Mouse (Mus musculus) heart, embryonic 10.5 days (tissue): ENCODE measurements around the gene 1810049J17Rik. TPM values are rescaled to one million over a fixed set of nuclear protein-coding genes. Genes with fewer than 3 reads are reported as not detected.
A peak's percentile ranks its signal among the peaks of the same experiment; 100 is the strongest.
"Not testable (repeated sequence)": the region's sequence is repeated elsewhere in the genome, so short reads cannot be mapped to it uniquely, and the experiment has no call there.

Experiments used
- DNase-seq: peaks from one replicate; pipeline ENCODE4 v3.0.0-alpha.2; 2017; ENCODE audit warnings: low spot score
- H3K27ac ChIP-seq: fragments of 300-500 bp; sonication (generic); 2 replicates; pipeline ENCODE4 v1.5.1; 2016; ENCODE audit warnings: mild to moderate bottlenecking
- H3K27me3 ChIP-seq: fragments of 300-500 bp; sonication (generic); 2 replicates; pipeline ENCODE4 v1.6.1; 2016; ENCODE audit warnings: mild to moderate bottlenecking; ENCODE audit not compliant: poor library complexity, insufficient read depth, severe bottlenecking
- H3K36me3 ChIP-seq: fragments of 300-500 bp; sonication (generic); 2 replicates; pipeline ENCODE4 v1.6.1; 2016; ENCODE audit warnings: mild to moderate bottlenecking, moderate library complexity
- H3K4me1 ChIP-seq: fragments of 300-500 bp; sonication (generic); 2 replicates; pipeline ENCODE4 v1.6.1; 2016; ENCODE audit warnings: mild to moderate bottlenecking
- H3K4me3 ChIP-seq: fragments of 300-500 bp; sonication (generic); 2 replicates; pipeline ENCODE4 v1.5.1; 2016; ENCODE audit warnings: mild to moderate bottlenecking, moderate library complexity
- H3K9me3 ChIP-seq: fragments of 300-500 bp; sonication (generic); 2 replicates; pipeline ENCODE4 v1.6.1; 2016; ENCODE audit warnings: mild to moderate bottlenecking, moderate library complexity
- WGBS: fragments of 180-500 bp; shearing (Covaris S2); methylation state at CpG from one replicate; pipeline ENCODE4 v1.1.7; 2016; 5-methylcytosine and 5-hydroxymethylcytosine counted together
- polyA plus RNA-seq: library from polyadenylated mRNA; unstranded; fragments of >200 nt; fragmentation: Nextera tagmentation; extraction: Ambion mirVana; gene quantifications from 2 replicates; pipeline ENCODE4 v1.2.1, GENCODE M21; 2016

The 1810049J17Rik gene
- polyA plus RNA-seq, result not detected in 2 replicates

DNA sequence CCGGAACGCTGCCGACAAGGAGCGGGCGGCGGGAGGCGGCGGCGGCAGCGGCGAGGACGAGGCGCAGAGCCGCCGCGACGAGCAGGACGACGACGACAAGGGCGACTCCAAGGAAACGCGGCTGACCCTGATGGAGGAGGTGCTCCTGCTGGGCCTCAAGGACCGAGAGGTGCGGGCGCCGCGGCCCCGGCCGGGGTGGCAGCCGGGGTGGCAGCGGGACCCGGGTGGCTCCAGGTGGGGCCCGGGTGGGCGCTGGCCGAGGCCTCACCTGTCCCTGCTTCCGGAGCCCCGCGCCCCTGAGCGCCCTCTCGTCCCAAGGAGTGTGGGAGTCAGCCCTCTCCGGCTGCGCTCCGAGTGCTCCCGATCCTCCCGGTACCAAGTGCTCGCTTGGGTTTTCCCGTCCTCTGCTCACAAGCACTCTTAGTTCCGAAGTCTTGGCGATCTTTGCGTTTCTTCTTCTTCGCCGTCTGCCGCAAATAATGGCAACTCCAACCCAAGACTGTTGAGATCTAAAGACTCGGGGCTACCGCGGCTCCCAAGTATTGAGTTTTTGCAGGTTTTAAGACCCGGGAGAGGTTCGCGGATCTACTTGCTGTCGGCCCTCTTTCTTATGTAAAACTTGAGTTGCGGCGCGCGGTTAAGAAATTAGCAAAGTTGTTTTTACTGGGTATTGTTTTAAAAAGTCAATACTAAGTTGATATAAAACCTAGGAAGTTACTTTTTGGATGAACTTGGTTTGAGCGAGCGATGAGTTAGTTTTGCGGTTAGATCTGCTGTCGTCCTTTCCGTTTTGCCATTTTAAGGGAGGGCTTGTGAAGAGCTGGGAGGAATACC, at the start of gene 1810049J17Rik:
Gene 1810049J17Rik (minus strand): TSS at position 112 of the 834 bp plus-strand sequence.
- Histone ChIP-seq H3K9me3 (no peaks in the 10 kb centered on the region), H3K4me3 (peak within 1 kb of the TSS; percentile 96), H3K27ac (peak within 1 kb of the TSS; percentile 97), H3K27me3 (0 out of 2 replicates have a peak, but pooled peaks cover 7% of the 10 kb centered on the region), H3K36me3 (peaks cover 6% of the 10 kb centered on the region; the same call in 1 of the 2 replicates), H3K4me1 (peaks cover 14% of the 10 kb centered on the region)
- peak; percentile 84 for DNase-seq
- under 1% methylated on average over 70 of the region's 70 CpGs for WGBS

DNA sequence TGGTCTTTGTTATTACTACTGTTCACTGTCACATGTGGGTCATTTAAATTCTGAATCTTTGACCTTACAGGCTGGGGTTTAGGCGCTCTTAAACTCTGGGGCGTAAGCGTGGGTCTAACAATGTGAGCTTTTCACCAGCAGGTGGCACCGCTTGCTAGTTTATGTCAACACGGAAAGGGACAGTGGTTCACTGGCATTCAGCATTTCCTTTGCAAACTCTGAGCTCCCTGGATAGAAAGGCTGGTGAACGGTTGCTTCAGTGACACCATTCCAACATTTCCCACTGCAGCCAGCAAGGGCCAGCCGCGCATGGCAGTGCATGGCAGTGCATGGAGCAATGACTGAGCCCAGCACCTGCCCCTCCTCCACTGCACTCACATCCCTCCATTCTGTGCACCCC, 49.5 kb upstream of the 1810049J17Rik start:
- no peaks in the 10 kb centered on the region for H3K9me3 ChIP-seq
- peaks cover 10% of the 10 kb centered on the region; the same call in 1 of the 2 replicates for H3K27me3 ChIP-seq
- H3K4me3 ChIP-seq, result no peak overlapping the region
- WGBS, result 6% methylated on average over 8 of the region's 8 CpGs
- H3K36me3 ChIP-seq, result peaks cover 9% of the 10 kb centered on the region
- DNase-seq, result peak; percentile 90
- H3K27ac ChIP-seq, result peak overlapping the region; percentile 48; the same call in 1 of the 2 replicates
- H3K4me1 ChIP-seq, result peaks cover 42% of the 10 kb centered on the region

DNA sequence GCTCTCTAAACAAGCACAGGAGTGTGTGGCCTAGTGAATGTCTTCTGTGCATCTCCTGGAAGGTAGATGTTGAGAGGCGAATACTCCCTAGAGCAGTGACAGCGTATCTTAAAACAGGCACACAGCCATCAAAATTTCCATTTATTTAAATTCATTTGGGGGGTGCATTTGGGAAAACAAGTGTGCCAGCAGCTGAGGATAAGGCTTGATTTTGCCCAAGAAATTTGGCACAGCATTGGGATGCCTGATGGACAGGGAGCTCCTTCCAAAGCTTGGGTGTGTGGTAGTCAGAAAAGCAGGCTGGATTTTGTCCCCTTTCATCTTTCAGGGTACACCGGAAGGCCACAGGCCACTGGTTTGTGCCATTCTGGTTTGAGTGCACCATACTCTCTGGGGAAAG, 48.4 kb upstream of the 1810049J17Rik start:
- 89% methylated on average over 3 of the region's 3 CpGs for WGBS
- DNase-seq, result no peak
- Histone ChIP-seq H3K9me3 (no peaks in the 10 kb centered on the region), H3K27ac (no peak overlapping the region), H3K4me1 (peaks cover 41% of the 10 kb centered on the region), H3K36me3 (peaks cover 9% of the 10 kb centered on the region), H3K4me3 (no peak overlapping the region), H3K27me3 (peaks cover 10% of the 10 kb centered on the region; the same call in 1 of the 2 replicates)

DNA sequence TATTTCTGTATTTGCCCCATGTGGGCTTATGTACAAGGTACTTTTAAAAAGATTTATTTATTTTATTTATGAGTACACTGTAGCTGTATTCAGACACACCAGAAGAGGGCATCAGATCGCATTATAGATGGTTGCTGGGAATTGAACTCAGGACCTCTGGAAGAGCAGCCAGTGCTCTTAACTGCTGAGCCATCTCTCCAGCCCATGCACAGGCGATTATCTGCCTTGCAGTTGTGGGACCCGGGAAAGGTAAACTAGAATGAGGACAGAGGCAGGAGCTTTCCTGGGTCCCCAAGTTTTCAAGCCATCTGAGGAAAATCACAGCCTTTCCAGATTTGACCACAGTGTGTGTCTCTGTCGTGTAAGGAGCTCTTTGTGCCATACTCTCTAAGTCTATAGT, 47.2 kb upstream of the 1810049J17Rik start:
- H3K4me3 ChIP-seq, result no peak overlapping the region
- no peak for DNase-seq
- H3K9me3 ChIP-seq, result no peaks in the 10 kb centered on the region
- peaks cover 38% of the 10 kb centered on the region for H3K4me1 ChIP-seq
- H3K27me3 ChIP-seq, result peaks cover 4% of the 10 kb centered on the region; the same call in 1 of the 2 replicates
- H3K36me3 ChIP-seq, result peaks cover 4% of the 10 kb centered on the region
- H3K27ac ChIP-seq, result no peak overlapping the region
- WGBS, result 72% methylated on average over 4 of the region's 4 CpGs

DNA sequence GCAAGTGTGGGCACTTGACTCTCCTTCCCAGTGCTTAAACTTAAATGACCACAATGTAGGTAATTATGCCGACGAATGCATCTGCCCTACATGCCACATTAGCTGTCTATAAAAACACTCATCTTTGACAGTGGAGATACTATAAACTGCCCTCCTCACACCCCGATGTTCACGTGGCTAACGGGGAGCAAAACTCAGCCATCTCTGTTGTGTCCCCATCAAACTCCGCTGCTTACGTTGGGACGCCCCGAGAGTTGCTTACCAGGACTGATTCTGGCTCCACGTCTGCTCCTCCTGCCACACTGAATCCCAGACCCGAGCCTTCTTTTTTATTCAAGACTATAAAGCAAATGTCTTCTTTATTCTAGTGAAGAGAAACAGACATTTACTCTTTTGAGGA, 46.7 kb upstream of the 1810049J17Rik start:
- H3K27ac ChIP-seq, result peak overlapping the region; percentile 77
- H3K9me3 ChIP-seq, result no peaks in the 10 kb centered on the region
- no peak overlapping the region for H3K4me3 ChIP-seq
- WGBS, result 85% methylated on average over 11 of the region's 11 CpGs
- H3K27me3 ChIP-seq, result peaks cover 3% of the 10 kb centered on the region; the same call in 1 of the 2 replicates
- no peak for DNase-seq
- peaks cover 36% of the 10 kb centered on the region for H3K4me1 ChIP-seq
- peaks cover 6% of the 10 kb centered on the region; the same call in 1 of the 2 replicates for H3K36me3 ChIP-seq

DNA sequence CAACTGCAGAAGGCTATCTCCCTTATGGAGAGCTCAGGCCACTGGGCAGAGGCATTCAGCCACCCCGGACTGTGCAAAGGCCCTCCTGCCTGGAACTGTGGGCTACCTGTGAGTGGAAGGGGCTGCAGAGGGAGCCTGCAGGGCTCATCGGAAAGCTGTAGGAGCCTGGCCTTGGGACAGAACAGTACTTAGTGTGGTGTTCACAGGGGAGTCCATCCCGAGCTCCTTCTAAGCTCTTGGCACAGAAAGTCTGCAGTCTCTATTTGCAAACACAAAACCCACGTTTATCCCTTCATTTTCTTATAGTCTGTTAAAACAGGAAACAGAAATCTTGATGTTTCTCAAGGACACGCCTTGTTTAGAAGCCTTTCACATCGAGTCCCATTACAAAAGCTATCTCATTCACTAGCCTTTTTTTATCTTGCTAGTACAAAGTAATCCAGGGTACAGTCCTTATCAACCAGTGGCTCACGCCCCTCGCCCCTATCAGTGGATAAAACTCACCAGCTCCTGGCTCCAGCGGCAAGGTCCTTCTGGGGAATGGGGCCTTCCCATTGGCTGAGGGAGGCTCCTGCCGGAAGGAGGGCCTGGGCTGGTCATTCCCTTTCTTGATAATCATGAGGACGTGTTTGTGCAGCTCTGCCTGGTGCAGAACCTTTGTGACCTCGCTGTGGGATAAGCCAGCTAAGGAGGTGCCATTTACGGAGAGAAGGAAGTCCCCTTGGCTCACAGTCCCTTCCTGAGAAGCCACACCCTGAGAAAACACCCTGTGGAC, 45.8 kb upstream of the 1810049J17Rik start:
- Histone ChIP-seq H3K4me1 (peaks cover 35% of the 10 kb centered on the region), H3K27me3 (no peaks in the 10 kb centered on the region), H3K9me3 (no peaks in the 10 kb centered on the region), H3K36me3 (0 out of 2 replicates have a peak, but pooled peaks cover 4% of the 10 kb centered on the region), H3K4me3 (peak overlapping the region; percentile 32; the same call in 1 of the 2 replicates), H3K27ac (peak overlapping the region; percentile 77)
- DNase-seq, result peak; percentile 91
- 13% methylated on average over 13 of the region's 13 CpGs for WGBS

DNA sequence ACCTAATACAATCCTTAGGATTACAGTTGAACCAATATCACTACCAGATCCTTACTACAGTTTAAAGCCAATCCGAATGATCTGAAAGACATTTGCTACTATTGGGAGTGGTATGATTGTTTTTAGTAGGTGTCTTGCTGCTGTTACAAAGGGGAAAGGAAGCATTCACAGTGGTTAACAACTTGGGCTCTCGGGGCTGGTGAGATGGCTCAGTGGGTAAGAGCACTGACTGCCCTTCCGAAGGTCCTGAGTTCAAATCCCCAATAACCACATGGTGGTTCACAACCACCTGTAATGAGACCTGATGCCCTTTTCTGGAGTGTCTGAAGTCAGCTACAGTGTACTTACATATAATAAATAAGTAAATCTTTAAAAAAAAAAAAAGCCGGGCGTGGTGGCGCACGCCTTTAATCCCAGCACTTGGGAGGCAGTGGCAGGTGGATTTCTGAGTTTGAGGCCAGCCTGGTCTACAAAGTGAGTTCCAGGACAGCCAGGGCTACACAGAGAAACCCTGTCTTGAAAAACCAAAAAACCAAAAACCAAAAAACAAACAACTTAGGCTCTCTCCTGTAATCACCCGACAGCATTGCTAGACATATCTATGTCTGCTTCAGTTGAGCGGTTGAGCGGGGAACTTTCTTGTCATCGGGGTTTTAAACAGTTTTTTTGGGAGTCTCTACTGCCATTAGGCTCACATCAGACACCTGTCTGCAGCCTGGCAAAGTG, 45.0 kb upstream of the 1810049J17Rik start:
- H3K9me3 ChIP-seq, DNase-seq, H3K27me3 ChIP-seq, H3K36me3 ChIP-seq, H3K4me3 ChIP-seq: not testable (repeated sequence)
- Histone ChIP-seq H3K27ac (peak overlapping the region; percentile 77; the same call in 1 of the 2 replicates), H3K4me1 (peaks cover 35% of the 10 kb centered on the region)
- WGBS, result 82% methylated on average over 11 of the region's 11 CpGs

DNA sequence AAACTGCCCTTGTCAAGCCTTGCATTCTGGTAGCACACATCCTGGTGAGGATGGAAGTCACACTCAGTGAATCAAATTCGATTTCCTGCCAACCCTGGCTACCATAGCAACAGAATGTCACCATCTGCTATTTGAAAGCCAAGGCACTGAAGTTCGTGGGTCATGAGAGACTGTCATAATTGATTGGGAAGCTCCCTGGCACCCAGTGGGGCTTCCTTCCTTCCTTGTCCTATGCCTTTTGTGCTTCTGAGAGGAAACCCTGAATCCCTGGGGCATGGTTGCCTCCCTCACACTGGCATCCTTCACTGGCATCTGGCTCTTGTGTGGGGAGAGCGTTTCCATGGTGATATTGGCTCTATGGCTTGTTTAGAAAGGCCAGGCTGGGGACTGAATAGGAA, 44.4 kb upstream of the 1810049J17Rik start:
- Histone ChIP-seq H3K9me3 (no peaks in the 10 kb centered on the region), H3K36me3 (0 out of 2 replicates have a peak, but pooled peaks cover 6% of the 10 kb centered on the region), H3K4me3 (no peak overlapping the region), H3K4me1 (peaks cover 30% of the 10 kb centered on the region), H3K27me3 (no peaks in the 10 kb centered on the region), H3K27ac (peak overlapping the region; percentile 52)
- DNase-seq, result no peak
- WGBS, result 49% methylated on average over 3 of the region's 3 CpGs

DNA sequence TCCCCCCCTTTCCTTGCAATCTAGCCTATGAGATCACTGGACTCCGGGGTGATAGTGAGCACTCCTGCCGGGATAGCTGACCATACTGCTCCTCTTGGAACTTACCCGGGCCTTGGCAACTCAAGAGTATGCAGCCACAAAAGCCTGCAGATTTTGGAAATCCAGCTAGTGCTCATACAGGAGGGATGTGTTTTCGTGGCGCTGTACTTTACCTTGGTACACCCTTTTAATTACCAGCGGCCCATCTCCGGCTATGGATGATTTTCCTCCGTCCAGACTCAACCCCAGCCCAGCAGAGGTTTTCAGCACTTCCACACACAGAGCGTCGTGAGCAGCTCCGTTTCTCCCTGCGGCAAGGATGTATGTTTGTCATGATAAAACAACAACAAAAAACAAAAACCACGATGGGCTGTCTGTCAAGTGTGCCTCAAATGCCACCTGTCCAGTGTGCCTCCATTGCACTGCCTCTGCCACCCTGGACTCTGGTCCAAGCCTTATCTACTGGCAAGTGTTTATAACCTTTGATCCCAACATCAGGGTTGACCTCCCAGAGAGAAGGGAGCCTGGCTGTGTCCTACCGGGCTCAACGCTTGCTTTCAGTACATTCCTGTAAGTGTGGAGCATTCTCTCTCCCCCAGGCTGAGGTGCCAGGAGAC, 43.8 kb upstream of the 1810049J17Rik start:
- H3K9me3 ChIP-seq, result no peaks in the 10 kb centered on the region
- peak overlapping the region; percentile 52 for H3K27ac ChIP-seq
- no peak overlapping the region for H3K4me3 ChIP-seq
- H3K36me3 ChIP-seq, result peaks cover 7% of the 10 kb centered on the region; the same call in 1 of the 2 replicates
- no peak for DNase-seq
- WGBS, result 66% methylated on average over 15 of the region's 15 CpGs
- H3K4me1 ChIP-seq, result peaks cover 29% of the 10 kb centered on the region
- no peaks in the 10 kb centered on the region for H3K27me3 ChIP-seq

DNA sequence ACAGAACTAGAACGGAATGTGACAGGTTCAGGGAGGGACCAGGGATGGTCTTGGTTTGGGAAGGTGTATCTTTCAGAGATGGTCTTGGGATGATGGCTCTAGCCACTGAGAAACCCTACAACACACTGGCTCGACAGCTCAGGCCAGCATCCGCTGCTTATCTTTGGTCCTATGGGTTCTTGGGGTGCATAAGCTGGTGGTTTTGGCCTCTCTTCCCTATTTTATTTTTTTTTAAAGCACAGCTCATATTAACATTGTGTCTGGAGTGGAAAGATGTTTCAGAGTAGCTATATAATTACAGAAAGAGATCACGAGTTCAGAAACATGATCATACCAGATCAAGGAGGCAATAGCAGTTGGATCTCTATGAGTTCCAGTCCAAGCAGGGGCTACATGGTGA, 42.4 kb upstream of the 1810049J17Rik start:
- DNase-seq, result no peak
- Histone ChIP-seq H3K9me3 (no peaks in the 10 kb centered on the region), H3K27me3 (no peaks in the 10 kb centered on the region), H3K4me3 (no peak overlapping the region), H3K27ac (no peak overlapping the region), H3K4me1 (peaks cover 29% of the 10 kb centered on the region), H3K36me3 (peaks cover 9% of the 10 kb centered on the region; the same call in 1 of the 2 replicates)
- WGBS, result 87% methylated on average over 4 of the region's 4 CpGs

DNA sequence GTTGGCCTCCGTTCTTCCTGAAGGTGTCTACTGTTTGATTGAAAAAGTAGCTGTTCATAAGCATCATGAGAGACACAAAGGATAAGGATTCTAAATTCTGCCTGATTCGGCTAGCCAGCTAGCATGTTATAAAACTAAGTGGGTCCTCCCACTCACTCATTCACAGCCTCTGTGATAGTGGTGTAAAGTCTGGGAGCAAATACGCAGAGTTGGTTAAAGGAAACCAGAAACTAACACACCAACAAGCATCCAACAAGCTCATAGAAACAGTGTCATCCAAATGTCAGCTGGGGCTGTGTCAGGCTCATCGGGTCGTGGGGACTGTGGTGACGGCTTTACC, 41.0 kb upstream of the 1810049J17Rik start:
- no peak overlapping the region for H3K27ac ChIP-seq
- WGBS, result 85% methylated on average over 6 of the region's 6 CpGs
- peaks cover 20% of the 10 kb centered on the region for H3K4me1 ChIP-seq
- H3K36me3 ChIP-seq, result peaks cover 14% of the 10 kb centered on the region
- no peaks in the 10 kb centered on the region for H3K27me3 ChIP-seq
- no peaks in the 10 kb centered on the region for H3K9me3 ChIP-seq
- no peak overlapping the region for H3K4me3 ChIP-seq
- no peak for DNase-seq
